Mouse (Mus musculus): Measurements from ENCODE around the gene Mmab. TPM values are rescaled to one million over a fixed set of nuclear protein-coding genes. Genes with fewer than 3 reads are reported as not detected.
A peak's percentile ranks its signal among the peaks of the same experiment; 100 is the strongest.

Gene Mmab
- 10 to 100 TPM; 26.8 to 32.6 (median 27.5) TPM for total RNA-seq (2022)

DNA sequence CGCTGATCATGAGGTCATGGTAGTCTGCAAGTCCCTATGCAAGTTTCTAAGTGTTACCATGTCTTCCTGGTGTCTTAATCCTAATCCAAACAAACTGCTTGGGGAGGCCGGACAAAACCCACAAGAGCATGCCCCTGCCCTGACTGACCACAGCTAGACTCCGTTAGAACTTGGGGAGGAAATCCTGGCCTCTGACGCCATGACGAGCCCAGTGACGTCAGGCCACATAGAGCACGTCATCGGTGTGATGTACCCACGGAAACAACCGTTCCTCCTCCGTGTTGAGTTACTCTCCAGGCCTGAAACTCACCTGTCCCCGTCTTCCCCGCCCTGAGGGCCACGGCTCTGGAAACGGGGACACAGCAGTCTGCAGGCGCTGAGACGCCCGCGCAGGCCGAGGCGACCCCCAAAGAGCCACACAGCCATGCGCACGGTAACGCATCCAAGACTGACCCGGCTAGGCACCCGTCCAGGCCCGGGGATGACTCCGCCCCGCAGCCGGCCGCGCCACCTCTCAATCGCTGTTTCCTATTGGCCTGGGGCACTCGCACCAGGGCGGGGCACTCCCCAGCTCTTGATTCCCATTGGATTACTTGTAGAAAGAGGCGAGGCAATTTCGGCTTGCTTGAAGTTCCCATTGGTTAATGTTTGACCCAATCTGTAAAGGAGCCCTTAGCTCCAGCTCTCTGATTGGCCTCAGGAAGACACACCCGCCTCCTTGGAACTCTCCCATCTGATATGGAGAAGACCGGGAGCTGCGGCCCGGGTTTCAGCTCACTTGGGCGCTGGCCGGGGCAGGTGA is at the start of gene Mmab, which contains the start of gene Mvk:
Gene Mmab, minus strand, starts transcription at position 495 of the 802 bp plus-strand sequence.
Gene Mvk, plus strand, starts transcription at position 704 of the 802 bp plus-strand sequence.
- peak; percentile 99 for DNase-seq (ENCODE audit: low spot score)

GRCm38 (mm10) chr5:114490241-114490640 is 46.4 kb upstream of the Mmab start:
- no peak for DNase-seq (ENCODE audit: low spot score)

DNA sequence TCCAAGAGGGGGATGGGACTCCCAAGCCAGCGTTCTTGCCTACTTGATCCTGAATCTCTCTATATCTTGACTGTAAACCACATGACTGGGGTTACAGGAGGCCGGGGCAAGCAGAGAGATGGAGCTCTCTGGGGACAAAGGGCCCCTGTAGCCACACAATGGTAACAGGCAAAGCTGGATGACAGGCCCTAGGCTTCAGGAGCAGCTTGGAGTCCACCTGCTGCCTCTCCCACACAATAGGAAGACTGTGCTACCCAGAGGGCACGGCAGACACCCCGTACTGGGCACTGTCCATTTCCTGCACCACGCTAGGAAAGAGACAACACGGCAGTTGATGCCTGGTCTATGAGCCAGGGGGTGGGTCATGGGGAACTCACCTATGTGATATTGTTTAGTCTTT is 45.7 kb upstream of the Mmab start:
- DNase-seq (ENCODE audit: low spot score) = no peak

- no peak for DNase-seq (ENCODE audit: low spot score)
These were observed 41.8 kb upstream of the Mmab start for GRCm38 (mm10) chr5:114485685-114486084.

DNA sequence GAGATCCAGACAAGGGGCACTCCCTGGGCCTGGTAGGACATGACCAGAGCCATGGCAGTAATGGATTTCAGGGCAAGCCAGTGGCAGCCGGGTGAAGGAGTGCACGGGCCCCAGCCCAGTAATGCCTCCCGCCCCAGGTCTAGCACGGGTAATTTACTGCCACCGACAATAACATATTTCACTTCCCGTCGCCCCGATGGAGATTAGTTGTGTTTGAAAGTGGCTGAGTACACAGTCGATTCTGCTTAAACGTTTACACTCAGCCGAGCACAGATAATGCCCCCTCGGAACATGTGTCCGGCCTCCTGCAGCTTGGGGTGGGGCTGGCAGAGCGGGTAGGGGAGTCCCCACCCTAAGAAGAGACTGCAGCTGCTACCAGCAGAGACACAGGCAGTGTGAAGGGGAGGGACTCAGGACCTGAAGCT is 38.7 kb upstream of the Mmab start:
- DNase-seq (ENCODE audit: low spot score) = no peak

DNA sequence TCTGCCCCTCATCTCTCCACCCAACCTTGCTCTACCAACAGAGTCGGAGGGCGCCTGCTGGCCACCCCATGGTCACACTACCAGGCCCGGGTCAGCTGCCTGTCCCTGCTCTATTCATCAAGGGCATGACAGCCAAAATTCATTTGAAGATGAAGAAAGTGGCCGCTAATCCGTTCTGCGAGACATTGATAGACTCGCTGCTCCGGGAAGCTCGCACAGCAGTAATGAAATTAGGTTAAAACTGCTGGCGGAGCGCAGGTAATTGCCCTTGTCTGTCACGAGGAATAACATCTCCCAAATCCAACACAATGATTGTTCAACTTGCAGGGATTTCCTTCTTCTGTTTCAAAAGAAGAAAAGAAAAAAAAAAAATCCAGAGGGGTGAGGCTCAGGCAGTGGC is 34.4 kb upstream of the Mmab start:
- no peak for DNase-seq (ENCODE audit: low spot score)

GRCm38 (mm10) chr5:114474741-114475491 is 31.1 kb upstream of the Mmab start:
- no peak for DNase-seq (ENCODE audit: low spot score)

DNA sequence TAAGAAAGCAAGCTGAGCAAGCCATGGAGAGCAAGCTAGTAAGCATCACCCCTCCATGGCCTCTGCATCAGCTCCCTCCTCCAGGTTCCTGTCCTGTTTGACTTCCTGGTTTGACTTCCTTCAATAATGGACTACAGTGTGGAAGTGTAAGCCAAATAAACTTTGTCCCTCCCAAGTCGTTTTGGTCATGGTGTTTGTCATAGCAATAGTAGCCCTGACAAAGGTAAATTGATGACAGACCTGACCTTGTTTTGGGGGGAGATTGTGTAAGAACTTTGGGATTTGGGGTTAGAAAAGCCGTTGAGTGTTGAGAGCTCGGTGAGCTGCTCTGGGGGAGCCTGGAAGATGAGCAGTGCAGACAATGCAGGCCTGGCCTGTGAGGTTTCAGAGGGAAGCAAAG is 26.5 kb upstream of the Mmab start:
- DNase-seq (ENCODE audit: low spot score) = no peak

- DNase-seq (ENCODE audit: low spot score) = no peak
These were observed 24.1 kb upstream of the Mmab start for GRCm38 (mm10) chr5:114468007-114468406.

DNA sequence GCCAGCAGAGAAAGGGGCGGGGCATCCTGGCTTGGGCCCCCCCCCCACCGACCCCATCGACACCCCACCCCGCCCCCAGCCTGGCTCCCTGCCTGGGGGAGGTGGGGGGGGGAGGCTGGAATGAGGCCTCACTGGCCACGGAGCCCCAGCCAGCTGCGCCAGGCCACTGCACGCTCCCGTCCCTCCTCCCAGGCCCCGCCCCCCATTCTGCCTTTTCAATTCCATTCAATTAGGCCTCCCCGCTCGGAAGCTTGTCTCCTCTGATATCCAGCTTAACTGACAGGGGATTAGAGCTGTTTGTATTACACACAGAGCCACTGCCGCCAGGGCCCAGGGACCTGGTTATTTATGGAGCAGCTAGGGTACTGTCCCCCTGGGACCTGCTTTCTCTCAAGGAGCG is 23.6 kb upstream of the Mmab start:
- peak; percentile 33 for DNase-seq (ENCODE audit: low spot score)

GRCm38 (mm10) chr5:114467019-114467418 is 23.2 kb upstream of the Mmab start:
- DNase-seq (ENCODE audit: low spot score) = no peak

DNA sequence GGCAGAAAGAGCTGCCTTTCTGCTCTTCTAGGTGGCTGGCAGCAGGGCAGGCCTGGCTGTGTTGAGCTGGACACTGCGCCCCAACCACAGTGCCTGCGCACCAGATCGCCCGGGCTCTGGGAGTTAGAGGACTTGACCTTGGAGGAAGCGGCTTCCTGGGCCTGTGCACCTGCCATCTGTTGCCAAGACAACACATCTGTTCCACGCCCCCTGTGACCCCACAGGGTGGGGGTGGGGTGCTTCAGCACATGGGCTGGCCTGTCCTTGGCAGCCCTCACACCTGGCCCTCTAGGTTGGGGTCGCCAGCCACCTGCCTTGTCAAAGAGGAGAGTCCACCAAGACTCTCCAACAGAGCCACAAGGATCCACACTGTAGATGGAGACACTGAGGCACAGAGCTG is 21.8 kb upstream of the Mmab start:
- DNase-seq (ENCODE audit: low spot score) = no peak

DNA sequence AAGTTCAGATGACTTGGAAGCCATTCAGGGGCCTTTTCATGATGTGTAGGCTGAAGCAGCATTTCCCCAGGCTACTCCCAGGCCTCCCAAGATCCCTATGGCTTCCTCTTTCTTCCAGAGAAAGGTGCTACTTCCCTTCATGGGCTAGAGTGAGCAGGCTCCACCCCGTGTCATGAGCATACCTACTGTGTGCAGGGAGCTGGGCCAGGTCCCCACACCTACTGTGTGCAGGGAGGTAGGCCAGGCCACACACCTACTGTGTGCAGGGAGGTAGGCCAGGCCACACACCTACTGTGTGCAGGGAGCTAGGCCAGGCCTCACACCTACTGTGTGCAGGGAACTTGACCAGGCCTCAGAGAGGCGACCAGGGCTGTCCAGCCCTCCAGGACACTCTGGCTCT is 20.7 kb upstream of the Mmab start:
- DNase-seq (ENCODE audit: low spot score) = no peak

- DNase-seq (ENCODE audit: low spot score) = peak; percentile 58
These were observed 18.5 kb upstream of the Mmab start for GRCm38 (mm10) chr5:114462067-114463040.

- DNase-seq (ENCODE audit: low spot score) = peak; percentile 66
These were observed 17.4 kb upstream of the Mmab start for GRCm38 (mm10) chr5:114461238-114461637.

- no peak for DNase-seq (ENCODE audit: low spot score)
These were observed 13.2 kb upstream of the Mmab start for GRCm38 (mm10) chr5:114456995-114457605.

GRCm38 (mm10) chr5:114456287-114456686 is 12.4 kb upstream of the Mmab start:
- no peak for DNase-seq (ENCODE audit: low spot score)

GRCm38 (mm10) chr5:114449011-114449410 is 5.2 kb upstream of the Mmab start:
- DNase-seq (ENCODE audit: low spot score) = no peak

GRCm38 (mm10) chr5:114444368-114444692 is 470 bp upstream of the Mmab start:
- DNase-seq (ENCODE audit: low spot score) = no peak

DNA sequence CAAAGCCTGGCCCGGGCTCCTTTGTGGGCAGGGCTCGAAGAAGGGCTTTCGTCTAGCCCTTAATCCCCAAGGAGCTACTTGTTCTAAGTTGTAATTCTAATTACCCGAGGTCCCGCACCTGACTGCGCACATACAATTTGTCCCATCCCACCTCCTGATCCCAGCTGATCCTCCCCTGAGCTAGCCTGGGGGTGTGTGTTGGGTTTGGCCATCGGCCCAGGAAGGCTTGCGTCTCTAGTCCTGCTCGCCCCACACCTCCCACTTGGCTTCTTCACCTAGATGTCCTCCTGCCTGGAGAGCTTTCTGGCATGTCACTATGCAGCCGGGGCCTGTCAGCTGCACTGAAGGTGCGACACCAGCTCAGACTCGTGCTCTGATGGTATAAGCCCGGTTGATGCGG is 8.3 kb downstream of the Mmab start:
- no peak for DNase-seq (ENCODE audit: low spot score)

GRCm38 (mm10) chr5:114434359-114434758 is 9.5 kb downstream of the Mmab start:
- peak; percentile 16 for DNase-seq (ENCODE audit: low spot score)

Data from heart, adult 8-10 months (tissue).